Mouse (Mus musculus) adrenal gland, postnatal 36 days (tissue): ENCODE results near the gene Cenpx. TPM values are rescaled to one million over a fixed set of nuclear protein-coding genes. Genes with fewer than 3 reads are reported as not detected.

Experiments
- total RNA-seq, 2 experiments: library from RNA; stranded (reverse); gene quantifications; 2 replicates each; pipeline ENCODE4 v1.2.3; 2021

The Cenpx gene
- total RNA-seq, 2 experiments from 2014 or later = 52.1 to 60.4 TPM

Other genes starting within 250 kb of the Cenpx start
- 10 to 100 TPM; 18.4 to 22.3 TPM for gene Arl16, start 246.1 kb downstream of the Cenpx start, total RNA-seq
- gene Mrpl12, start 229.1 kb downstream of the Cenpx start, total RNA-seq = 100 to 1,000 TPM; 110 to 111 TPM
- 100 to 1,000 TPM; 105 to 115 TPM for gene Slc25a10, start 221.9 kb downstream of the Cenpx start, total RNA-seq
- 1 to 10 TPM in 1 of 2 experiments, under 1 TPM in 1; 0.86 to 1.9 TPM for gene Gcgr, start 183.0 kb downstream of the Cenpx start, total RNA-seq
- gene Mcrip1, start 164.0 kb downstream of the Cenpx start, total RNA-seq = 10 to 100 TPM; 58.0 to 73.4 TPM
- gene Ppp1r27, start 162.6 kb downstream of the Cenpx start, total RNA-seq = 1 to 10 TPM in 1 of 2 experiments, under 1 TPM in 1; 0.56 to 1.3 TPM
- gene P4hb, start 140.5 kb downstream of the Cenpx start, total RNA-seq = 100 to 1,000 TPM; 490 to 574 TPM
- 100 to 1,000 TPM; 348 to 361 TPM for gene Arhgdia, start 132.1 kb downstream of the Cenpx start, total RNA-seq
- 10 to 100 TPM; 97.0 to 99.2 TPM for gene Alyref, start 115.4 kb downstream of the Cenpx start, total RNA-seq
- 100 to 1,000 TPM in 1 of 2 experiments, 10 to 100 TPM in 1; 86.0 to 102 TPM for gene Anapc11, start 115.3 kb downstream of the Cenpx start, total RNA-seq
- 1 to 10 TPM in 1 of 2 experiments, not detected in 1; 1.6 TPM for gene Npb, start 105.3 kb downstream of the Cenpx start, total RNA-seq
- gene Pcyt2, start 95.8 kb downstream of the Cenpx start, total RNA-seq = 100 to 1,000 TPM; 212 to 312 TPM
- gene Sirt7, start 88.5 kb downstream of the Cenpx start, total RNA-seq = 10 to 100 TPM; 49.6 to 67.0 TPM
- gene Mafg, start 80.1 kb downstream of the Cenpx start, total RNA-seq = 10 to 100 TPM; 50.4 to 78.6 TPM
- 1 to 10 TPM; 1.1 to 1.5 TPM for gene Pycr1, start 70.0 kb downstream of the Cenpx start, total RNA-seq
- not detected for gene Myadml2, start 65.6 kb downstream of the Cenpx start, total RNA-seq
- 1 to 10 TPM; 8.5 to 9.8 TPM for gene Notum, start 52.6 kb downstream of the Cenpx start, total RNA-seq
- gene Aspscr1, start 40.8 kb downstream of the Cenpx start, total RNA-seq = 10 to 100 TPM; 71.1 to 95.1 TPM
- gene Lrrc45, start 187 bp upstream of the Cenpx start, total RNA-seq = 10 to 100 TPM; 24.3 to 27.7 TPM
- 10 to 100 TPM in 1 of 2 experiments, 1 to 10 TPM in 1; 8.2 to 17.0 TPM for gene Rac3, start 7.7 kb upstream of the Cenpx start, total RNA-seq
- 10 to 100 TPM; 31.8 to 77.7 TPM for gene Dcxr, start 13.5 kb upstream of the Cenpx start, total RNA-seq
- gene Cbr2, start 18.4 kb upstream of the Cenpx start, total RNA-seq = 1 to 10 TPM; 5.0 to 7.8 TPM
- gene Hmga1b, start 49.1 kb upstream of the Cenpx start, total RNA-seq = 10 to 100 TPM in 1 of 2 experiments, 1 to 10 TPM in 1; 6.0 to 13.1 TPM
- gene Rfng, start 70.5 kb upstream of the Cenpx start, total RNA-seq = 10 to 100 TPM; 19.2 to 19.7 TPM
- gene Gps1, start 70.5 kb upstream of the Cenpx start, total RNA-seq = 100 to 1,000 TPM; 139 to 142 TPM
- gene Dus1l, start 82.7 kb upstream of the Cenpx start, total RNA-seq = 10 to 100 TPM; 57.2 to 59.6 TPM
- 1,000 to 10,000 TPM; 1,954 to 2,603 TPM for gene Fasn, start 110.8 kb upstream of the Cenpx start, total RNA-seq
- gene Ccdc57, start 219.1 kb upstream of the Cenpx start, total RNA-seq = 10 to 100 TPM; 10.6 to 22.0 TPM
- 1 to 10 TPM in 1 of 2 experiments, under 1 TPM in 1; 0.89 to 2.1 TPM for gene Slc16a3, start 234.7 kb upstream of the Cenpx start, total RNA-seq